Mouse (Mus musculus): ENCODE data around the gene Exosc9.
A peak's percentile ranks its signal among the peaks of the same experiment; 100 is the strongest.

Exosc9 gene

DNA sequence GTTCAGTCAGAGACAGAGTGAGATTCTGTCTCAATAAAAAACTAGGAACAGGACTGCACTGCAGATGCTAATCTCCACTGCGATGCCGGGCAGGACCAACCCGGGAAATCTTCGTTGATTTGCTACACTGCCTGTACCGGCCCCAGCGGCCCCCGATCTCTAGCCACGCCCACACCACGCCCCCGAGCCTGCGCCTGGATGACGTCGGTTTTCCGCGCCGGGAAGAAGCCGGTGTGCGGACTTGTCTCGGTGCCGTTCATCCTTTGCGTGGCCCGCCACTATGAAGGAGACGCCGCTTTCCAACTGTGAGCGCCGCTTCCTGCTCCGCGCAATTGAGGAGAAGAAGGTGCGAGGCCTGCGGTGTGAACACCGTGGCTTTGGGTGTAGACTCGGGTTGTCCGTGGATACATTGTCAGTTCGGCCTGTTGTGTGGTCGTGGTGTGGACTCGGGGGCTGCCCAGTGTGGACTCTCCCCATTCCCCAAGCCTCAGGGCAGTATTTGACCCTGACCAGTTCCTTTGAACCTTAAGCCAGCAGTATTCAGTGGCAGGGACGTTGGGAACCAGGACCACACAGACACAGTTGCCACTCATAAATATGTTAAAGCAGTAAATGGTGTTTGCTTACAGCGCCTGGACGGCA lies at the start of gene Exosc9:
Gene Exosc9 (plus strand): TSS at position 201 of the 642 bp plus-strand sequence.
- DNase-seq (ENCODE audit: low spot score in 2 of 2): peak; percentile 88 to 91

DNA sequence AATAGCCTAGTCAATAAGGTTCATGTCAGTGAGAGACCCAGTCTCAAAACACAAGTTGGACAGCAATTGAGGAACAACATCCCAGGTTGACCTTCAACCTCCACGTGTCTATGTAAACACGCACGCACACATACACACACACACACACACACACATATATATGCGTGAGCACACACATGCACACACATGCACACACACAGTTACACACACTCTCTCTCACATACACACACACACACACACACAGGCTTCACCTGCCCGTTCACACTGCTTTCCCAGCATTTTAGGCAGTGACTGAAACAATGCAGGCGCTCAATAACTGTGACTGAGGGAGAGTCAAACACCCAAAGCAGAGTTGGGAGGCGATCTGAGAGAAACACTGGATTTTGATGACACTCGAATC lies 47.1 kb upstream of the Exosc9 start:
- no peak for DNase-seq (ENCODE audit: low spot score in 2 of 2)

DNA sequence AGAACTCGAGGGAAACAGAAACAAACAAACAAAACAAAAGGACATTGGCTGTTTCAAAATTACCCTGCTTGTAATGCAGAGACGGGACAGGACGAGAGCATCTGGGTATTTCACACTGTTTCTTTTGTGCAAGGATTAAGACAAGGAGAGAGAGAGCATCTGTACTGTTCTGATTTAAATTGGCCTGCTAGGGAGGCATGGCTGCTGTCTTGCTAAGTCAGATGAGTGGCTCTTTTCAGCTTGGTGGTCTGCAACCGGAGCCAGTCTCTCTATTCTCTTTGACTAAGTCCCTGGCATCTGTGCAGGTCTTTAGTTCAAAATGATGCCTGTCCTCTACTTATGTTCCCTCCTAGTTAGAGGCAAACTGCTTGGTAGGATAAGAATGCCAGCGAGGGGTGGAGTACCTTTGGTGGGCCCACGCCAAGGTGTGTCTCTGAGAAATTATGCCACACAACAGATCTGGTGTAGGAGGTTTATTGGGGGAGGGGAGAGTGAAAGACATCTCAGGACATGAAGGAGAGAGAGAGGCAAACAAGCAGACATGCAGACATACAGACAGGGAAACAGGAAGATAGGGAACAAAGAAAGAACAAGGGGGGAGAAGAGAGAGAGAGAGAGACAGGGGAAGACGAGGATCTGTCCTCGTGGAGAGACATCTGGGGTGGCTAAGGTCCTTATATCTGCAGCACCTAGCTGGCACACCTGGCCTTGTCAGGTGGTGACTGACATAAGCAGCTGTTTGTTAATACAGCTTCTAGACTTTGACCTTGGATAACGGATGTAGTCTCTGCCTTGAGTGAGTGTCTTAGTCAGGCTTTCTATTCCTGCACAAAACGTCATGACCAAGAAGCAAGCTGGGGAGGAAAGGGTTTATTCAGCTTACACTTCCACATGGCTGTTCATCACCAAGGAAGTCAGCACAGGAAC lies 46.3 kb upstream of the Exosc9 start:
- no peak for DNase-seq (ENCODE audit: low spot score in 2 of 2)

DNA sequence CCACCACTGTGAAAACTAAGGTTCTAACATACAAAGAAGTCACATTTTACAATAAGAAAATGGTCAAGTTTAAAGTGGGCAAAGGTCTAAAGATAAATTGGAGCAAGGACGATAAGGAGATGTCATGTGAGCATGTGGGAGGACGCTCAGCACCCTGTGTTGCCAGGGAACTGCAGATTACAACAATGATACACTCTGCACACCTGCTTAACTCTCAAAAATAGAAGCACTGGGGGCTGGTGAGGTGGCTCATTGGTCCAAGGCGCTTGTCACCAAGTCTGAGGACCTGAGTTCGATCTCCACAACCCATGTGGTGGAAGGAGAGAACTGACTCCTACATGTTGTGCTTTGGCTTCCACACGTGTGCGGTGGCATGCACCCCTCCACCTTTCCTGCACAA lies 40.9 kb upstream of the Exosc9 start:
- no peak for DNase-seq (ENCODE audit: low spot score in 2 of 2)

DNA sequence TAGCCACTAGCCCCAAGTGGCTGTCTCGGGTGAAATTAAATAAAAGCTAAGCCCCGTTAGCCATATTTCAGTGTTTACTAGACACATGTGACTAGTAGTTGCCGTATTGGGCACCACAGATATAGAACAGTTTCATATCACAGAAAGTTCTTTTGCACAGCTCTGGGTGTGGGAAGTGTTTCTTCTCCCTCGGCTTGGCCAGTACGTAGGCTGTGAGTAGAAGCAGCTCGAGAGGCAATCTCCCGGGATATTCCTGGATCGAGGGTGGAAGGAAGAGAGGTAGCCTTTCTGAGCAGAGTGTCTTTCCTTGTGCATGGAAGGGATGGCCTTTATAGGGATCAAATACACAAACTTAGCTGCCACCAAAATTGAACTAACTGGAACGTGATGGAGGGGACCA lies 36.2 kb upstream of the Exosc9 start:
- DNase-seq (ENCODE audit: low spot score in 2 of 2): no peak

DNA sequence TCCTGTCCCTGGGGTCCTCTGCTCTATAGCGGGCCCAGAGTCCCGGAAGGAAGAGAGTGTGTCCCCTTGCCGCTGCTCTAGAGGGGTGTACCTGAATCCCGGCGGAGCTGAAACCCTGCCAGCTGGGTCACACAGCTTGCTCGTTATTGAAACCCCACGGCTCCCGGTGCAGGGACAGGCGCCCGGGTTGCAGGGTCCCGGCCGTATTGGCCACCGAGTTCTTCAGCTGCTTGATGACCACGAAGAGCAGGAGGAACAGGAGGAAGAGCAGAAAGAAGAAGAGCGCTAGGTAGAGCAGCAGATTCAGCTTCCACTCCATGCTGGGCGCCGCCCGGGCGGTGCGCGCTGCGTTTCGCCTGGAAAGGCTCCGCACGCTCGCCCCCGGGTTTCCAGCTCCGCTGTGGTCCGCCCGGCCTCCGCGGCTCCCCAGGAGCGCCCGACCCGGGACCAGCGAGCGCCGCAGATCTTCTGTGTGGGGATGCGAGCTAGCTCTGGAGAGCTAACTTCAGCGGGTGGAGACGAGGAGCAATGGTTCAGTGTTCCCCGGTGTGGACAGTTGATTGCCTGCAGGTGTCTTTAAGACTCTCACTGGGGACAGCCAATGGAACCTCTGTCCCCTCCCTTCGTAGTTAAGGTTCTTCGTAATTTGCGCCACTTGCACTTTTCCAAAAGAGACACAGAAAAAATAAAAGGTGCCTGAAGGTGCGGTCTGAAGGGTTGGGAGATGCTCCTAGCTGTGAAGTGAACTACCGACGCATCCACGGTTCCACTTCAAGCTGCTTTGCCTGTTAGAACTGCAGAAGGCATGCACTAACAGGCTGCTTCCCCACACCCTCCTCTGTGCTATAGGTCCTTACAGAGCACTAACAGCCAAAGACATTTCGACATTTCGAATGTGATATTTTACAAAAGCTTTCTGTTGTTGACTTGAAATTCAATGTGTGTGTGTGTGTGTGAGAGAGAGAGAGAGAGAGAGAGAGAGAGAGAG lies 31.0 kb upstream of the Exosc9 start, which contains the start of gene Gm11549:
Gene Gm11549 (minus strand): TSS at position 741 of the 988 bp plus-strand sequence.
- no peak for DNase-seq (ENCODE audit: low spot score in 2 of 2)

DNA sequence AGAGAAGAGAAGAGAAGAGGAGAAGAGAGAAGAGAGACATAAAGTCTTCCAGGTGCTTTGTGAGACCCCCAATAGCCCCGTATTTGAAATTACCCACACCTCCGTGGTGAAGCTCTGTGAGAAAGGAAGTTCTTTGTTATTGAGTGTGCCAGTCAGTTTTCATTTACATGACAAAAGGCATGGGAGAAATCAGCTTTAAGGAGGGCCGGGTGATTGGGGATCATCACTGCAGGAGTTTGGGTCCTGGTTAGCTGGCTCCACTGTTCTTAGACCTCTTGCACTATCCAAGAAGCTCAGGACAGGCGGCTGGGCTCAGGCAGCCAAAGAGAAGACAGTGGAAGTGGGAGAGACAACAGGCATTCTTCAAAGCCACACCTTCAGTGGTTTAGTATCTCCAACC lies 30.3 kb upstream of the Exosc9 start:
- no peak for DNase-seq (ENCODE audit: low spot score in 2 of 2)

DNA sequence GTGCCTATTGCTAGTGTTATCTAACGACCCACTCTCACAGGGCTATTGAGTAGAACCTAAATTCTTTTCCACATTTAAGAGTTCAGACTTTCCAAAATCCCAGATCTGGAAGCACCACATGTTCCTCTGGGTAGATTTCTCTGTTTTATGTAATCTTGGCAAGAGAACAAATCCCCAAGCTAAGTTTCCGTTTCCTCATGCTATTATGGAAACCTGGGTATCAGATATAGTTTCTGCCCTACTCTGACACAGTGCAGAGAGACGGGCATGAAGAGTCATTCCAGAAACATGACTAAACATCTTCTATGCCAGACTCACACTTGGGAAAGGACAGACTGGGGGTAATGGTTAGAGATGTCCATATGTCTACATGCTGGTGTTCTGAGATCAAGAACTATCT lies 27.9 kb upstream of the Exosc9 start:
- DNase-seq (ENCODE audit: low spot score in 2 of 2): no peak

DNA sequence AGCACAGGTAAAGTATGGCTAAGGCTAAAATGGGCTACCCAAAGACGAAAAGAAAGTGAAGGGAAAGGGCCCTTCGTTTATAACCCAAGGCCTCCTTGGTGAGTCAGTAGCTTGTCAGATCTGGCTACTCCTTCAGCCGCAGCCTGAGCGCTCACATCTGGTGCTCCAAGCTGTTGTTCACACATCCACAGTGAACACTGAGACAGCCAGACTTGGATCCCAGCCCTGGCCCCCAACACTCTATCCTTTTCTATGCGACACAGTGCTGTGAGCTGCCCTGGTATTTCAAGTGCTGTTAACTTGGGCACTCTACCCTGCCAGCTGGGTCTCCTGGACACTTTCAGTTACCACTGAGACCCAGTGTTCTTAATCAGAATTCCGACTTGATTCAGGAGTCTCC lies 22.1 kb upstream of the Exosc9 start:
- DNase-seq (ENCODE audit: low spot score in 2 of 2): no peak

DNA sequence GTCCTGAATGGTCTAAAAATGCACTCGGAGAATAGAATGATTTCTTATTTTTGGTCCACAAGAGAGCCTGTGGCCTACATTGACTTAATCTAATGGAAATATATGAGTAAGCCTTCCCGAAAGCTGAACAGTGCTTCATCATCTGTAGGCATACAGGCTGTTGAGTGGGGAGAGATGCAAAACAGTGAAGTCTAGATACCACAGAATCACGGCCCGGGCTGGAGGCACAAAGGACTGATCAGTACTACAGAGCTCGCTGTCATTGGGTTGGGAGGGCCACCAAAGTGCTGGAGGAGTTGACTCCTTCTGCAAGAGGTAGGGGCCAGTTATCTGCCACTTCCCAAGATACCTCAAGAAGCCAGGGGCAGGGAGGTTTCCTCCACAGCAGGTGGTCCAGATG lies 21.6 kb upstream of the Exosc9 start:
- DNase-seq (ENCODE audit: low spot score in 2 of 2): no peak

DNA sequence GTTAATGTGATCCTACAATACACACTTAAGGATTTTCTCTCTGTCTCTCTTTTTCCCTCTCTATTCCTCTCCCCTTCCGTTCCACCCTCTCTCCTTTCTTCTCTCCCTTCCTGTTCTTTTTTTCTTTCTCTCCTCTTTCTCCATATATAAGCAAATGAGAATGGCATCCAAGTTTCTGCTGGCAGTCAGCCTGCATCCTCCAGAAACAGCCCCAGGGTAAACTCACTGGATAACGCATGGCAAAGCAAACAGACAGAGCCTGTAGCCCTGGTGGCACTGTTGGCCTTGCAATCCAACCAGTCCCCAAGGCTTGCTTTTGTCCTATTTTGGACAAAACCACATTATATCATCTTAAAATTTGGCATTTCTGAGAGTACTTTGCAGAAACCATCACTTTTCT lies 21.2 kb upstream of the Exosc9 start:
- no peak for DNase-seq (ENCODE audit: low spot score in 2 of 2)

DNA sequence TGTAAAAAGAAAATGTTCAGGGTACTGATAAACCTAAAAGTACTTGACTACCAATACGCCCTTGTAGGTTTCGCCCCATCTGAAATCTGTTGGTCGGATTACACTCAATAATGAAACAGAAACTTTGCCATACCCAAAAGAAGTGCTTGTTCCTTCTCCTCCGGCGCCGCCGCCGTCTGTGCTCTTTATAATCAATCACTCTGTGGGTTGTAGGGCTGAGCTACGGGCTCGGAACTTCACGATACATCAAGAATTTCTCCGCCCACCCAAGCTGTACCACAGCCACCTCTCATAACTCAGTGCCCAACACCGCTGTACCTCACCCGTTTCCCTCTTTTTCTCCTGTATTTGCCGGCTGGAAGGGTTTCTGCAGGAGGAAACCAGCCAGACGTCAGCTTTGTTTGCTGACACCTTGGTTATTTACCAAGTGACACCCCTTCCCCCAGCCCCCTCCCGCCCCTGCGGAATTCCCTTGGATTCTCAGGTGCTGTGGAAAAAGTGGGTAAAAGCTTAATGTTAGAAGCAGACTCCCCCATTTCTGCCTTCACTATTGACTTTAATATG lies 20.3 kb upstream of the Exosc9 start:
- DNase-seq (ENCODE audit: low spot score in 2 of 2): no peak

DNA sequence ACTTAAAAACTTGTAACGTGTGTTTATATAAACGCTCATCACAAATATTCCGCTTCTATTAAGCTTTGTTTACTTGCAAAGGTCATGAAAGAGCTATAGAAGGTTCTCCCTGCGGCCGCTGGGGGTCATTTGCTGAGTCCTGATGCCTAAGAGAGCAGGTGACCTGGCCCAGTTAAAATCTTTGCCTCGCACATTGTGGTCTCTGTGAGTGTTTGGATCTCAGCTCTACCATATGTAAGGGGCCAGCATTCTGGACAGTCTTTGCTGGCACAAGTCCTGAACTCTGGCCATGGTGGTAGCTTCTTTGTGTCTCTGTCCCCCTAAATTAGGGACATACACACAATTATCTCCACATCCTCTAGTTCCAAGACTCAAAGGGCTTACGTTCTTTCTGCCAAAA lies 19.7 kb upstream of the Exosc9 start:
- DNase-seq (ENCODE audit: low spot score in 2 of 2): no peak

DNA sequence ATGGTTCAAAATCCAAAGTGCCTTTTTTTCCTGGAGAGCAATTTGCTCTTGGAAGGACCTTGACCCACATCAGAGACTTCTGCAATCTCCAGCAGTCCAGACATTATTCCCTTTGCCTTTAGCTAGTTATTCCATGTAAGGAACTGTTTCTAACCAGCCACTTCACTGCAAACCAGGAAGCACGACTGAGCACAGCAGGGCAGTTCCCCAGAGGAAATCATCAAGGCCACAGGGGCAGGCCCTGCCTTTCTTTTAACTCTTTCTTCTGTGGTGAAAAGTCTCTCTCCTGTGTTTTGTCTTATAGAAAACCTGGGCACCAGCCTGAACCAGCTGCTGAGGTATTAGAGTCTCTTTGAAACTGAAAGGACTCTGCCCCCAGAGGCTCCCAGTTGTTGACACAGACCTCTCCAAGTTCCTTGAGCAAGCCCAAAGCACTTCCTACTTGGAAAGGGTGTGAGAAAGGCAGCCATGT lies 19.2 kb upstream of the Exosc9 start:
- DNase-seq (ENCODE audit: low spot score in 2 of 2): no peak

DNA sequence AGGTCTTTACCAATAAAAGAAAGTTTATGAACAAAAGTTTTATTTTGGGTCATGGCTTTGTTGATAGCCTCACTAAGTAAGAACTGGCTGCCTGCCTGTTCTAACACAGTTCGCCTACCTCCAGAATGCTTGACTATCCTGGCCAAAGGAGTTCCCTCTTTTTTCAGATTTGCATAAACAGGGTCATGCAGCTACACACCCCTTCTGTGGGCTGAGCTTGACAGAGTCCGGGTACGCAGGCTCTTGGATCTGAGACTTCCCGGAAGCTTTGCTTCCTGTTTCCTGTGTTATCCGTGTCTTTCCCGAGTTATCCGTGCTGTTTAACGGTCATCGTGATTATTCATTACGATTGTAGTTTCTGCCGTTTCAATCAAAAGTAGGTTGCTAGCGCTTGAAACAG lies 16.4 kb upstream of the Exosc9 start:
- no peak for DNase-seq (ENCODE audit: low spot score in 2 of 2)

DNA sequence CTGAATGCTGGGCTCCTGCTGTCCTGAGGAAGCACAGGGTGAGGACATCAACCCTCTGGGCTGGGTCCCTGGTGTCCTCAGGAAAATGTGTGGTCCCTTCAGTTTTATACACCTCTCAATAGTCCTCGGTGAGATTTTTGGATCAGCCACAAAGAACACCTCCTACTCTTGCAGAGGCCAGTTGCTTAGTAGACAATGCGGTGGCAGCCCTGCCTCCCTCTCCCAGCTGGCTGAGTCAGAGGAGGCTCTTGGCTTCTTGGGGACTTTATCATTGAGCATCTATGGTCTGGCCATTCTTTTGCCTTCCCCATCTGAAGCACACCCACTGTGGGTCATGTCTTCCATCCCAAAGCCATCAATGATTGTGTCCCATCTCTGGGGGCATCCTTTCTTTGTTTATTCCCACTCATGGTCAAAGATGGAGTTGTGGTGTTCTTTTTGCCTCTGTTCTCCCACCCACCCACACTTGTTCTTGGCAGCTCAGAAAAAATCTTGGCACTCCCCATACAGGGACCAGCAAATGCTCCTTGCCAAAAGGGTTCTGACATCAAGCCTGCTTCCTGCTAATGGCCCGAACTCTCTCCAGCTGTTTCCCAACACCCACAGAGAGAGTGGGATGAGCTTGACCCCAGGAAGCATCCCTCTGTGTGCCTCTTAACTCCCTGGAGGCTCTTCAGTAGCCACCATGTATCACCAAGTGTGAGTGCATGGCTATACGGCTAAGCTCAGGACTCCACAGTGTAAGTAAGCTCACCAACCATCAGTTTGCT lies 14.5 kb upstream of the Exosc9 start:
- DNase-seq (ENCODE audit: low spot score in 2 of 2): no peak

DNA sequence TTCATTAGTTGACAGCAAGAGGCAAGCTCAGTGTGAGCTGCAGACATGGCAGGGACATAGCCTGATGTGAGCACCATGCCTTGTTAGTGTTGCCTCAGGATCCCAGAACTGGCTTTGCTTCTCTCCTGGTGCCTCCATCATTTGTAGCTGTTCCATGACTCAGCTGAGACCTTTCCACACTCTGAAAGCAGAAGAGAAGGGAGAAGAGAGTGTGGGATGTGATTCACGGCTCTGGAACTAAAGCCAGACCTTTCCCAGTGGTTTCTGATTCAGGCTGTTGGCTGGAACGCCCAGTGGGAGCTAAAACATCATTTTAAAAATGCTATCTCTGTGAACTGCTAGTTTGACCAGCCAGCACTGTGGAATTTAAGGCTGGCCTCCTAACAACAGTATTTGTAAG lies 11.7 kb upstream of the Exosc9 start:
- DNase-seq (ENCODE audit: low spot score in 2 of 2): no peak

DNA sequence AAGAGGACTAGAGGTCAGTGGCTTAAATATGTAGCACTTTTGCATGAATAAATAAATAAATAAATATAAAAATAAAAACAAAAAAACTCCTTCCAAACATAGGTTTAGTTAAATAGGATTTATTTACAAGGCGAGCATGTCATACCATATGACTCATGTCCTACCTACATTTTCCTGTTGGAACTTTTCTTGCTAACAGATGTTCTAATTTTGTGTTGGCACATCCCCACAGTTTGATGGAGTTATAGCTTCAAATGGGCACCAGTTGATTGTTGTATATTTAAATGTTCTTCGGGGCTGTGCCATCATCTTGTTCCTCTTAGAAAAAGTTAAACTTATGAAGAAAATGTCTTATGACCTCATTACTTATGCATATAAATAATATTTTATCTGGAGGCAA lies 11.0 kb upstream of the Exosc9 start:
- no peak for DNase-seq (ENCODE audit: low spot score in 2 of 2)

DNA sequence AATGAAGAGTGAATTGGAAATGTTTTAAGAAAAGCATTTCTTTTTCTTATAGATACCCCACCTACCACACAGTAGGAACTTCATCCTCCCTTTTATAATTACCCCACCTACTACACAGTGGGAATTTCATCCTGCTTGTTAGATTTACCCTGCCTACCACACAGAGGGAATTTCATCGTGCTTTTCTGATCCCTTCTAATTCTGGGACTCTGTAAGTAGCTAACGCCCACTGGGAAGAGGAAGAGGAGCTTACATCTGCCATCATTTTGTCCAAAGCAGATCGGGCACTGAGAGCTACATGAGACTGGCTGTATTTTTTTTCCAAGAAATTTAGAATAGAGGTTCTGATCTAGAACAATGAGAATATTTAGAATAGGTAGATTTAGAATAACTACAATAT lies 7.4 kb upstream of the Exosc9 start:
- no peak for DNase-seq (ENCODE audit: low spot score in 2 of 2)

DNA sequence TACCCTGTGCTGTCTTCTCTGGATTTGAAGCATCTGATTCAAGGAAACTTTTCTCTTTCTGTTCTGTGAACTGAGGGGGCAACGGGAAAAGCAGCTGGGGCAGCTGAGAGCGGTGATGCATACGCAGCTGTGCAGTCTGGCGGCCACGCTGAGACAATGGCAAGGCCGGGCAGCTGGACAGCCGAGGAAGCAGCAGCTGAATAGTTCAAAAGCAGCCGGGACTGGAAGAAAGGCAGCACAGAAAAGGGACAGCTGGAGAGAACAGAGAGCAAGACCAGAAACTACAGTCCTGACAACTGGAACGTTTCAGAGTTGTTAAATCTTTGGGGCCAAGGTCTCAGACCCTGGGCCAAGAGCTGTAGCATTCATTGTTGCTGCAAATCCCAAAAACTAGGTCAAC lies 1.1 kb upstream of the Exosc9 start:
- DNase-seq (ENCODE audit: low spot score in 2 of 2): no peak

DNA sequence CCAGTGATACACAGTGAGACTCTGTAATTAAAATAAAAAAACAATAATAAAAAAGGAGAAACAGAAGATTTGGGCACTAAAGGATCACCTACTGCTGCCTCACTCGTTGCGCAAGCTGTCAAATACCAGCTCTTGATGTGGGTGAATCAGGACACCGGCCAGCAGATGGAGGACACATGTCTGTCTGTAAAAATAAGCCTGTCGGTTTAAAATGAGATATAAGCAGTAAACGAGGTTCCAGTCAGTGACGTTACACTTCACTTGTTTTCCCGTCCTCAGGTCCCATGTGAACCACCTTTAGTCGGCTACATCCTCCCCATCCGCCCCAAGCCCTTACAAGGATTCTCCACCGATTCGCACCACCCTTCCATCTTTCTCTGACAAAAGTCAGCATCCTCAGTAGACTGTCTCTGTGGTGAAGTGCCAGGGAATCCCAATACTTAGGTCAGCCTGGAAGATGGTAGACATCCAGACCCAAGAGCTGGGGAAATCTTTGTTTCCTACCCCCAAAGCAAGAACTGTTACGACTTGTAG lies 488 bp upstream of the Exosc9 start:
- DNase-seq (ENCODE audit: low spot score in 2 of 2): no peak
